In genomic region chr4:131982881-131983538, GRCm38 (mm10) we compare ENCODE assay signal across 16 mouse cellular contexts.
DNase-seq lines count a peak whose midpoint lies in the region; ATAC-seq and TF ChIP-seq lines count a peak whose summit lies in the region.
"Had no signal": no experiment of that assay in that cellular context is flagged by ENCODE, and none has a peak within 500 bp of the region (broad histone marks: within the 10 kb centered on the region; RNA-seq: fewer than 3 reads in every experiment).

No protein-coding gene starts in this region.

- TF ChIP-seq POLR2A in ES-Bruce4 (IDR thresholded peaks at IDR 0.05; ENCODE audit: insufficient read depth, low read length): no peak

- TF ChIP-seq EP300 in ES-Bruce4 (IDR thresholded peaks at IDR 0.05; ENCODE audit: insufficient read depth, low read depth, low read length): peak; percentile 31; the same call in 1 of the 2 replicates
- no peak for TF ChIP-seq EP300 in stomach, postnatal 0 days (optimal IDR thresholded peaks at IDR 0.05)

- no peaks in the 10 kb centered on the region for H3K36me3 ChIP-seq in ES-Bruce4 (ENCODE audit: control insufficient read depth, insufficient read depth, low read length, poor library complexity, severe bottlenecking)
- 0 out of 2 replicates have a peak, but pooled peaks cover 4% of the 10 kb centered on the region for H3K36me3 ChIP-seq in forebrain, embryonic 16.5 days (ENCODE audit: control insufficient read depth, insufficient read depth)
- H3K36me3 ChIP-seq in midbrain, embryonic 12.5 days: peaks cover 50% of the 10 kb centered on the region
- no peaks in the 10 kb centered on the region for H3K36me3 ChIP-seq in stomach, postnatal 0 days (ENCODE audit: control insufficient read depth, insufficient read depth, low read length)

- H3K4me3 ChIP-seq in ES-Bruce4 (ENCODE audit: low read depth, low read length): no peak overlapping the region
- H3K4me3 ChIP-seq in forebrain, embryonic 16.5 days (replicated peaks; ENCODE audit: low read length): no peak overlapping the region
- H3K4me3 ChIP-seq in midbrain, embryonic 12.5 days: no peak overlapping the region
- H3K4me3 ChIP-seq in stomach, postnatal 0 days (ENCODE audit: low read depth, low read length): no peak overlapping the region
- H3K4me3 ChIP-seq: embryonic facial prominence, embryonic 15.5 days; limb, embryonic 13.5 days; myocyte had no signal

- H3K27ac ChIP-seq in ES-Bruce4 (ENCODE audit: insufficient read depth, low read length): no peak overlapping the region
- H3K27ac ChIP-seq in forebrain, embryonic 16.5 days (ENCODE audit: low read length): 0 out of 2 replicates have a peak overlapping the region, but pooled peaks have one; percentile 12
- H3K27ac ChIP-seq in midbrain, embryonic 12.5 days (replicated peaks): peak overlapping the region; percentile 82
- H3K27ac ChIP-seq in stomach, postnatal 0 days (replicated peaks): no peak overlapping the region
- H3K27ac ChIP-seq: embryonic facial prominence, embryonic 15.5 days; limb, embryonic 13.5 days; macrophage had no signal

- no peaks in the 10 kb centered on the region for H3K4me1 ChIP-seq in ES-Bruce4 (ENCODE audit: control insufficient read depth, insufficient read depth, low read length)
- H3K4me1 ChIP-seq in forebrain, embryonic 16.5 days (replicated peaks; ENCODE audit: control insufficient read depth, insufficient read depth, low read length): peaks cover 7% of the 10 kb centered on the region
- peaks cover 18% of the 10 kb centered on the region for H3K4me1 ChIP-seq in midbrain, embryonic 12.5 days
- H3K4me1 ChIP-seq in stomach, postnatal 0 days (replicated peaks; ENCODE audit: control insufficient read depth, insufficient read depth): no peaks in the 10 kb centered on the region
- H3K4me1 ChIP-seq: embryonic facial prominence, embryonic 15.5 days; limb, embryonic 13.5 days had no signal

- DNase-seq in Muller cell, postnatal 12 days (ENCODE audit: inconsistent ontology term): peak; percentile 47
- DNase-seq in stomach, postnatal 0 days (ENCODE audit: low spot score): no peak
- no peak for DNase-seq in right cerebral cortex, postnatal 14 days
- DNase-seq: heart, adult 18-20 months; heart, postnatal 10 days; kidney, postnatal 4 days; thymus, postnatal 25 days had no signal

- ATAC-seq in forebrain, embryonic 16.5 days: peak; percentile 59; the same call in 1 of the 2 replicates
- ATAC-seq in midbrain, embryonic 12.5 days (ENCODE audit: low FRiP score, low read depth): peak; percentile 73
- no peak for ATAC-seq in cerebellum, adult (ENCODE audit: insufficient number of reproducible peaks, low FRiP score, low TSS enrichment)
- no peak for ATAC-seq in stomach, postnatal 0 days (ENCODE audit: low FRiP score, low TSS enrichment)
- ATAC-seq: intestine, postnatal 0 days had no signal

- H3K27me3 ChIP-seq in ES-Bruce4 (ENCODE audit: control insufficient read depth, insufficient read depth, low read length, poor library complexity, severe bottlenecking): no peaks in the 10 kb centered on the region
- no peaks in the 10 kb centered on the region for H3K27me3 ChIP-seq in forebrain, embryonic 16.5 days (replicated peaks; ENCODE audit: control insufficient read depth, insufficient read depth, low read length)
- no peaks in the 10 kb centered on the region for H3K27me3 ChIP-seq in midbrain, embryonic 12.5 days
- no peaks in the 10 kb centered on the region for H3K27me3 ChIP-seq in stomach, postnatal 0 days (ENCODE audit: control insufficient read depth, insufficient read depth, low read length)
- H3K27me3 ChIP-seq: embryonic facial prominence, embryonic 15.5 days; limb, embryonic 13.5 days had no signal

- WGBS in forebrain, embryonic 16.5 days: under 1% methylated on average over 4 of the region's 4 CpGs
- WGBS in midbrain, embryonic 12.5 days: 7% methylated on average over 4 of the region's 4 CpGs
- 62% methylated on average over 4 of the region's 4 CpGs for WGBS in stomach, postnatal 0 days

- TF ChIP-seq CTCF in ES-Bruce4 (IDR thresholded peaks at IDR 0.05; ENCODE audit: low read depth, low read length): no peak
- TF ChIP-seq CTCF in stomach, postnatal 0 days (IDR thresholded peaks at IDR 0.05; ENCODE audit: low read depth): no peak

- no peak overlapping the region for H3K9ac ChIP-seq in ES-Bruce4 (ENCODE audit: low read depth, poor library complexity, severe bottlenecking)
- no peak overlapping the region for H3K9ac ChIP-seq in forebrain, embryonic 16.5 days (replicated peaks; ENCODE audit: low read depth, low read length)
- no peak overlapping the region for H3K9ac ChIP-seq in midbrain, embryonic 12.5 days (replicated peaks)
- H3K9ac ChIP-seq in stomach, postnatal 0 days (ENCODE audit: low read length): no peak overlapping the region
- H3K9ac ChIP-seq: embryonic facial prominence, embryonic 15.5 days; limb, embryonic 13.5 days had no signal

- H3K9me3 ChIP-seq in ES-Bruce4 (replicated peaks; ENCODE audit: control insufficient read depth, insufficient read depth, low read length, poor library complexity, severe bottlenecking): no peaks in the 10 kb centered on the region
- H3K9me3 ChIP-seq in forebrain, embryonic 16.5 days (ENCODE audit: control insufficient read depth, low read length): no peaks in the 10 kb centered on the region
- H3K9me3 ChIP-seq in midbrain, embryonic 12.5 days: no peaks in the 10 kb centered on the region
- no peaks in the 10 kb centered on the region for H3K9me3 ChIP-seq in stomach, postnatal 0 days (ENCODE audit: control insufficient read depth, low read length)
- H3K9me3 ChIP-seq: embryonic facial prominence, embryonic 15.5 days; limb, embryonic 13.5 days had no signal

- no peak overlapping the region for H3K4me2 ChIP-seq in forebrain, embryonic 16.5 days (ENCODE audit: low read length)
- no peak overlapping the region for H3K4me2 ChIP-seq in midbrain, embryonic 12.5 days (replicated peaks)
- no peak overlapping the region for H3K4me2 ChIP-seq in stomach, postnatal 0 days (replicated peaks; ENCODE audit: low read depth)
- H3K4me2 ChIP-seq: embryonic facial prominence, embryonic 15.5 days; limb, embryonic 13.5 days had no signal

Comparison
In these comparisons a context has a peak if more than half of its experiments do, and no peak if none do; other contexts are left out.
1. H3K27ac ChIP-seq: peak in forebrain, embryonic 16.5 days (single experiment) and midbrain, embryonic 12.5 days (single experiment); none in ES-Bruce4 (single experiment) and stomach, postnatal 0 days (single experiment).
2. ATAC-seq: peak in forebrain, embryonic 16.5 days (single experiment) and midbrain, embryonic 12.5 days (single experiment); none in cerebellum, adult (single experiment) and stomach, postnatal 0 days (single experiment).